In genomic region chr8:82477426-82477769, GRCm38 (mm10) we compare ENCODE assay signal across 16 mouse cellular contexts.
"Had no signal": no experiment of that assay in that cellular context is flagged by ENCODE, and none has a peak within 500 bp of the region (broad histone marks: within the 10 kb centered on the region; RNA-seq: fewer than 3 reads in every experiment).

No protein-coding gene starts in this region.

- H3K4me1 ChIP-seq: liver, embryonic 15.5 days; midbrain, embryonic 12.5 days; neural tube, embryonic 13.5 days; stomach, embryonic 15.5 days had no signal

- H3K27me3 ChIP-seq: liver, embryonic 15.5 days; midbrain, embryonic 12.5 days; neural tube, embryonic 13.5 days; stomach, embryonic 15.5 days had no signal

- H3K4me3 ChIP-seq: layer of hippocampus, adult 2 months; limb, embryonic 10.5 days; liver, embryonic 15.5 days; midbrain, embryonic 12.5 days; neural tube, embryonic 13.5 days; stomach, embryonic 15.5 days had no signal

- H3K36me3 ChIP-seq: limb, embryonic 10.5 days; liver, embryonic 15.5 days; midbrain, embryonic 12.5 days; neural tube, embryonic 13.5 days; stomach, embryonic 15.5 days had no signal

- ATAC-seq: intestine, postnatal 0 days; lung, postnatal 0 days; midbrain, embryonic 16.5 days had no signal

- H3K9ac ChIP-seq: liver, embryonic 15.5 days; midbrain, embryonic 12.5 days; neural tube, embryonic 13.5 days; stomach, embryonic 15.5 days had no signal

- H3K4me2 ChIP-seq: liver, embryonic 11.5 days; liver, embryonic 15.5 days; midbrain, embryonic 12.5 days; neural tube, embryonic 13.5 days; stomach, embryonic 15.5 days had no signal

- DNase-seq: lung, adult 2 months; lung, postnatal 36 days; retina, postnatal 1 day; right cerebral cortex, postnatal 14 days; thymus, adult 2 months; thymus, postnatal 25 days had no signal

- H3K9me3 ChIP-seq: limb, embryonic 10.5 days; liver, embryonic 15.5 days; midbrain, embryonic 12.5 days; neural tube, embryonic 13.5 days; stomach, embryonic 15.5 days had no signal

- H3K27ac ChIP-seq: layer of hippocampus, adult 2 months; limb, embryonic 10.5 days; liver, embryonic 15.5 days; midbrain, embryonic 12.5 days; neural tube, embryonic 13.5 days; stomach, embryonic 15.5 days had no signal
